Mouse (Mus musculus): Measurements from ENCODE around the gene Fam135a. TPM values are rescaled to one million over a fixed set of nuclear protein-coding genes. Genes with fewer than 3 reads are reported as not detected.

The Fam135a gene
- polyA plus RNA-seq, 1 experiment: 41.3 TPM

DNA sequence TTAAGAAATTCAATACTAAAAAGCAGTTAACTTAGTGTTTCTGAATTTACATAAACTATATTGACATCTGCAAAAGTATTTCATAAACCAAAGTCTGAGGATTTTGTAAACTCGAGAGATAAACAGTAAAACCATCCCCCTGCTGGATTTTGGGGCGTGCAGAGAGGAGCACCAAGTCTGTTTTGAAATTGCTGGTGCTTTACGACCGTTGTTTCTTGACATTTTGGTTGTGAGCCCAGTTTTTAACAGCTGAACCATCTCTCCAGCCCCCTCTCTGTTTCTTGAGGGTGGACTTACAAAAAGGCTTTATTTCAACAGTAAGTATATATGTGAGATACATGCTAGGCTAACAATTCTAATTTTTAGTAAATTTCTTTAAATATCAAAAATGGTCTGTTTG, 33.4 kb downstream of the Fam135a start:
- TF ChIP-seq CTCF (IDR thresholded peaks at IDR 0.05; ENCODE audit: borderline replicate concordance, extremely low read depth, insufficient read depth, insufficient read length) (no peak), POLR2A (IDR thresholded peaks at IDR 0.05; ENCODE audit: borderline replicate concordance, extremely low read depth, insufficient read depth, insufficient read length, poor library complexity, severe bottlenecking) (no peak)
- no peak for DNase-seq (ENCODE audit: low read depth)

- no peak for DNase-seq (ENCODE audit: low read depth)
- TF ChIP-seq CTCF (IDR thresholded peaks at IDR 0.05; ENCODE audit: borderline replicate concordance, extremely low read depth, insufficient read depth, insufficient read length) (no peak), POLR2A (IDR thresholded peaks at IDR 0.05; ENCODE audit: borderline replicate concordance, extremely low read depth, insufficient read depth, insufficient read length, poor library complexity, severe bottlenecking) (no peak)
Measured at GRCm38 (mm10) chr1:24055706-24056105, 44.4 kb downstream of the Fam135a start.

DNA sequence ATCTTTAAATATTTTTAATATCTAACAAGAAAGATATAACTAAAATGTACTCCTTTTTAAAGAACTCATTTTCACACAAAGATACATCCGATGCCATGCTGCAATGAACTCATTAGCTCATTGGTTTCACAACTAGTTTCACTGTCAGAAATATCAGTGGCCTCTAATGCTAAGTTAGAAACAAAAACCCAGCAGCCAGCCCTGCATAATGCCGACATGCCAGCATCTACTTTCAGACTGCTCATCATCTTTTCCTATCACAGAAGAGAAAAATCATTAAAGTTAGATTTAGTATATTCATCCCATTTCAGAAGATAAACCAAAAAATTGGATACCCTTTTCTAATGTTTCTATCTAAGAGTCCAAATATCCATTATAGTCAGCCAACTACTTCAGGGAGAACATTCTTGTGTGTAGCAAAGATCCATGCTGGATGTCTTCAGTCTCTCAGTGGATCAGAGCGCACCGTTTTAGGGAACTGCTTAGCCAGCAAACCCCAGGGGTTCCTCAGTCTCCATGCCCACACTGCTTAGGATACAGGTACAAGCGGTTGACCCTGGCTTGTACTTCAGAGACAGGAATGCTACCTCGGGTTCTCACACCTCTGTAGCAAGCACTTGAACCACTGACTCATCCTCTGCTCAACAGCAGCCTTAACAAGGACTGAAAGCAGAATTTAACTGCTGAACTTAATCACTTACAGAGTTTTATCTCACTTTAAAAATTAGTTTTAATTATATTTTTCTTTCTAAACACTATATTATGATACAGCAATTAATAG, 53.2 kb downstream of the Fam135a start:
- TF ChIP-seq POLR2A (IDR thresholded peaks at IDR 0.05; ENCODE audit: borderline replicate concordance, extremely low read depth, insufficient read depth, insufficient read length, poor library complexity, severe bottlenecking) (no peak), CTCF (IDR thresholded peaks at IDR 0.05; ENCODE audit: borderline replicate concordance, extremely low read depth, insufficient read depth, insufficient read length) (no peak)
- DNase-seq (ENCODE audit: low read depth): no peak

GRCm38 (mm10) chr1:24045627-24046026, 54.5 kb downstream of the Fam135a start:
- TF ChIP-seq POLR2A (IDR thresholded peaks at IDR 0.05; ENCODE audit: borderline replicate concordance, extremely low read depth, insufficient read depth, insufficient read length, poor library complexity, severe bottlenecking) (no peak), CTCF (IDR thresholded peaks at IDR 0.05; ENCODE audit: borderline replicate concordance, extremely low read depth, insufficient read depth, insufficient read length) (no peak)
- peak; percentile 2 for DNase-seq (ENCODE audit: low read depth)

- peak; percentile 45 for DNase-seq (ENCODE audit: low read depth)
- TF ChIP-seq CTCF (IDR thresholded peaks at IDR 0.05; ENCODE audit: borderline replicate concordance, extremely low read depth, insufficient read depth, insufficient read length): no peak
- TF ChIP-seq POLR2A (IDR thresholded peaks at IDR 0.05; ENCODE audit: borderline replicate concordance, extremely low read depth, insufficient read depth, insufficient read length, poor library complexity, severe bottlenecking): no peak
Measured at GRCm38 (mm10) chr1:24043007-24043406, 57.1 kb downstream of the Fam135a start.

GRCm38 (mm10) chr1:24033759-24034423, 66.2 kb downstream of the Fam135a start:
- DNase-seq (ENCODE audit: low read depth): peak; percentile 58
- TF ChIP-seq CTCF (IDR thresholded peaks at IDR 0.05; ENCODE audit: borderline replicate concordance, extremely low read depth, insufficient read depth, insufficient read length): no peak
- TF ChIP-seq POLR2A (IDR thresholded peaks at IDR 0.05; ENCODE audit: borderline replicate concordance, extremely low read depth, insufficient read depth, insufficient read length, poor library complexity, severe bottlenecking): no peak

- TF ChIP-seq CTCF (IDR thresholded peaks at IDR 0.05; ENCODE audit: borderline replicate concordance, extremely low read depth, insufficient read depth, insufficient read length): no peak
- TF ChIP-seq POLR2A (IDR thresholded peaks at IDR 0.05; ENCODE audit: borderline replicate concordance, extremely low read depth, insufficient read depth, insufficient read length, poor library complexity, severe bottlenecking): no peak
- DNase-seq (ENCODE audit: low read depth): no peak
Measured at GRCm38 (mm10) chr1:24010821-24011220, 89.3 kb downstream of the Fam135a start.

GRCm38 (mm10) chr1:24010016-24010415, 90.1 kb downstream of the Fam135a start:
- no peak for DNase-seq (ENCODE audit: low read depth)

GRCm38 (mm10) chr1:24007621-24008020, 92.5 kb downstream of the Fam135a start:
- no peak for TF ChIP-seq CTCF (IDR thresholded peaks at IDR 0.05; ENCODE audit: borderline replicate concordance, extremely low read depth, insufficient read depth, insufficient read length)
- TF ChIP-seq POLR2A (IDR thresholded peaks at IDR 0.05; ENCODE audit: borderline replicate concordance, extremely low read depth, insufficient read depth, insufficient read length, poor library complexity, severe bottlenecking): no peak
- no peak for DNase-seq (ENCODE audit: low read depth)

More at GRCm38 (mm10) chr1:24010016-24010415, 90.1 kb downstream of the Fam135a start:
- TF ChIP-seq POLR2A (IDR thresholded peaks at IDR 0.05; ENCODE audit: borderline replicate concordance, extremely low read depth, insufficient read depth, insufficient read length, poor library complexity, severe bottlenecking) (no peak), CTCF (IDR thresholded peaks at IDR 0.05; ENCODE audit: borderline replicate concordance, extremely low read depth, insufficient read depth, insufficient read length) (no peak)

- no peak for TF ChIP-seq POLR2A (IDR thresholded peaks at IDR 0.05; ENCODE audit: borderline replicate concordance, extremely low read depth, insufficient read depth, insufficient read length, poor library complexity, severe bottlenecking)
- no peak for TF ChIP-seq CTCF (IDR thresholded peaks at IDR 0.05; ENCODE audit: borderline replicate concordance, extremely low read depth, insufficient read depth, insufficient read length)
- peak; percentile 96 for DNase-seq (ENCODE audit: low read depth)
Measured at GRCm38 (mm10) chr1:24005070-24005804, 94.9 kb downstream of the Fam135a start, which contains the start of gene Sdhaf4. Gene Sdhaf4 (minus strand): TSS chr1:24005656.

- TF ChIP-seq POLR2A (IDR thresholded peaks at IDR 0.05; ENCODE audit: borderline replicate concordance, extremely low read depth, insufficient read depth, insufficient read length, poor library complexity, severe bottlenecking) (no peak), CTCF (IDR thresholded peaks at IDR 0.05; ENCODE audit: borderline replicate concordance, extremely low read depth, insufficient read depth, insufficient read length) (no peak)
- DNase-seq (ENCODE audit: low read depth): no peak
Measured at GRCm38 (mm10) chr1:23999318-23999717, 100.8 kb downstream of the Fam135a start.

Data from brain, embryonic 14.5 days (tissue).